Mouse (Mus musculus): Measurements from ENCODE around the gene Stat5b.

DNA sequence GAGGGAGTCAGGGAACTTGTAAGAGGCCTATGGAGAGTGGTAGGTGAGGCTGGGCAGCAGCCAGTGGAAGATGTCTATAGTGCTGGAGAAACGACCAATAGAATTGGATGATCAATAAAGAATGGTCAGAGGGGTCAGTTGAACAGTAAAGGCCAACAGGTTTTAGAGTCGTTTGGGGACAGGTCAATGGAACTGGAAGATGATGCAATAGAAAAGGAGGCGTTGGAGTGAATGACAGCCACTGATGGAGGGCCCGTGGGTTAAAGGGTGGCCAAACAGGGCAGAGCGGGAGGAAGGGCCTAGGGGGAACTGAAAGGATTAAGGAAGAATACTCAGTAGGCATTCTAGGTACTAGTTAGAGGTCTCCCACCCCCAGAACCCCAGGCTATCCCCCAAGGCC lies 103.4 kb downstream of the Stat5b start:
- TF ChIP-seq POLR2A (IDR thresholded peaks at IDR 0.05; ENCODE audit: borderline replicate concordance, low read depth, low read length) (no peak), CTCF (IDR thresholded peaks at IDR 0.05; ENCODE audit: low read depth, low read length) (no peak)
